Mouse (Mus musculus) heart, embryonic 14.5 days (tissue): ENCODE measurements around the gene Alk. TPM values are rescaled to one million over a fixed set of nuclear protein-coding genes. Genes with fewer than 3 reads are reported as not detected.
A peak's percentile ranks its signal among the peaks of the same experiment; 100 is the strongest.

ENCODE experiments used
- ATAC-seq: fragments of 200-750 bp; cut with Nextera tagmentation; 2 replicates; pipeline ENCODE4 v1.8.0; 2017; ENCODE audit warnings: low read depth, moderate TSS enrichment; ENCODE audit not compliant: insufficient number of reproducible peaks, insufficient read depth, low FRiP score
- H3K27ac ChIP-seq, 2 experiments: fragments of 200-500 bp in 1 of 2; fragments of 300-500 bp in 1 of 2; sonication (generic) in 1 of 2; replicated peaks in 1 of 2; 2 replicates each; pipeline ENCODE4 v1.5.1; 2012 to 2014; ENCODE audit warnings: low read depth in 2 of 2, low read length in 2 of 2, control low read depth in 1 of 2, mild to moderate bottlenecking in 1 of 2, mixed read lengths in 1 of 2; ENCODE audit not compliant: control insufficient read depth in 1 of 2, insufficient read depth in 1 of 2
- H3K27me3 ChIP-seq: fragments of 300-500 bp; sonication (generic); 2 replicates; pipeline ENCODE4 v1.6.1; 2014; ENCODE audit warnings: mild to moderate bottlenecking, low read length, control low read depth; ENCODE audit not compliant: control insufficient read depth, insufficient read depth
- H3K36me3 ChIP-seq: fragments of 300-500 bp; sonication (generic); 2 replicates; pipeline ENCODE4 v1.6.1; 2014; ENCODE audit warnings: mild to moderate bottlenecking, control low read depth, low read length, mixed read lengths; ENCODE audit not compliant: control insufficient read depth, insufficient read depth
- H3K4me1 ChIP-seq, 2 experiments: fragments of 200-500 bp in 1 of 2; fragments of 300-500 bp in 1 of 2; sonication (generic) in 1 of 2; 2 replicates each; pipeline ENCODE4 v1.6.1; 2012 to 2014; ENCODE audit warnings: low read length in 2 of 2, control low read depth in 1 of 2, mixed read lengths in 1 of 2; ENCODE audit not compliant: control insufficient read depth in 2 of 2, insufficient read depth in 2 of 2
- H3K4me2 ChIP-seq: fragments of 300-500 bp; sonication (generic); 2 replicates; pipeline ENCODE4 v1.6.1; 2014; ENCODE audit warnings: mild to moderate bottlenecking, low read length
- H3K4me3 ChIP-seq, 2 experiments: fragments of 200-500 bp in 1 of 2; fragments of 300-500 bp in 1 of 2; sonication (generic) in 1 of 2; 2 replicates each; pipeline ENCODE4 v1.5.1; 2012 to 2014; ENCODE audit warnings: low read length in 2 of 2, mild to moderate bottlenecking in 2 of 2, control low read depth in 1 of 2, low read depth in 1 of 2, moderate library complexity in 1 of 2; ENCODE audit not compliant: control insufficient read depth in 1 of 2, insufficient read depth in 1 of 2
- H3K9ac ChIP-seq: fragments of 300-500 bp; sonication (generic); 2 replicates; pipeline ENCODE4 v1.6.1; 2014; ENCODE audit warnings: mild to moderate bottlenecking, low read length
- H3K9me3 ChIP-seq: fragments of 300-500 bp; sonication (generic); 2 replicates; pipeline ENCODE4 v1.6.1; 2016; ENCODE audit warnings: low read length, control low read depth; ENCODE audit not compliant: control insufficient read depth
- WGBS: fragments of 180-500 bp; shearing (Covaris S2); extraction: QIAGEN DNeasy Blood & Tissue Kit; methylation state at CpG from one replicate; pipeline ENCODE4 v1.1.7; 2014; 5-methylcytosine and 5-hydroxymethylcytosine counted together
- polyA plus RNA-seq: library from polyadenylated mRNA; unstranded; fragments of >200 nt; fragmentation: Nextera tagmentation; extraction: Ambion mirVana; gene quantifications from 2 replicates; pipeline ENCODE4 v1.2.1, GENCODE M21; 2014

The Alk gene
- polyA plus RNA-seq, 1 experiment from 2014 or later, result 0.14 TPM

GRCm38 (mm10) chr17:71864039-71864438 lies 740.4 kb downstream of the Alk start:
- H3K4me3 ChIP-seq, result no peak overlapping the region
- no peaks in the 10 kb centered on the region for H3K27me3 ChIP-seq
- no peaks in the 10 kb centered on the region for H3K9me3 ChIP-seq
- no peak overlapping the region for H3K9ac ChIP-seq
- H3K4me2 ChIP-seq, result no peak overlapping the region
- H3K4me1 ChIP-seq, result peaks cover 5% of the 10 kb centered on the region in 2 experiments; a peak in 2 of 4 replicates
- peaks cover 7% of the 10 kb centered on the region for H3K36me3 ChIP-seq
- no peak for ATAC-seq
- 23% methylated on average over 8 of the region's 8 CpGs for WGBS
- no peak overlapping the region for H3K27ac ChIP-seq

- Histone ChIP-seq H3K27ac (no peak overlapping the region), H3K4me2 (no peak overlapping the region), H3K36me3 (peaks cover 12% of the 10 kb centered on the region), H3K9me3 (no peaks in the 10 kb centered on the region), H3K4me3 (no peak overlapping the region), H3K4me1 (peaks cover 3 to 4% of the 10 kb centered on the region in 2 experiments; a peak in 2 of 4 replicates), H3K9ac (no peak overlapping the region), H3K27me3 (no peaks in the 10 kb centered on the region)
- whole genome bisulfite sequencing, result 87% methylated on average over 4 of the region's 4 CpGs
- no peak for ATAC-seq
These were observed 741.5 kb downstream of the Alk start for GRCm38 (mm10) chr17:71862895-71863294.

GRCm38 (mm10) chr17:71862184-71862583 lies 742.2 kb downstream of the Alk start:
- Histone ChIP-seq H3K36me3 (peaks cover 12% of the 10 kb centered on the region), H3K9me3 (no peaks in the 10 kb centered on the region), H3K27ac (no peak overlapping the region), H3K4me3 (no peak overlapping the region), H3K4me2 (no peak overlapping the region), H3K9ac (no peak overlapping the region), H3K4me1 (peaks cover 3 to 4% of the 10 kb centered on the region in 2 experiments; a peak in 2 of 4 replicates), H3K27me3 (no peaks in the 10 kb centered on the region)
- ATAC-seq, result no peak
- 87% methylated on average over 3 of the region's 3 CpGs for WGBS

GRCm38 (mm10) chr17:71831960-71832359 lies 772.5 kb downstream of the Alk start:
- H3K36me3 ChIP-seq, result peaks cover 88% of the 10 kb centered on the region
- ATAC-seq, result no peak
- WGBS, result 84% methylated on average over 3 of the region's 3 CpGs

GRCm38 (mm10) chr17:71828647-71829414 lies 775.6 kb downstream of the Alk start:
- WGBS, result 57% methylated on average over 12 of the region's 12 CpGs
- Histone ChIP-seq H3K4me3 (no peak overlapping the region), H3K27me3 (no peaks in the 10 kb centered on the region), H3K4me1 (peaks cover 6 to 14% of the 10 kb centered on the region in 2 experiments), H3K27ac (no peak overlapping the region), H3K4me2 (no peak overlapping the region), H3K9ac (no peak overlapping the region), H3K36me3 (peaks cover 80% of the 10 kb centered on the region), H3K9me3 (no peaks in the 10 kb centered on the region)
- no peak for ATAC-seq

More at GRCm38 (mm10) chr17:71831960-71832359, 772.5 kb downstream of the Alk start:
- Histone ChIP-seq H3K27ac (no peak overlapping the region), H3K4me2 (no peak overlapping the region), H3K4me1 (peaks cover 0 to 4% of the 10 kb centered on the region in 2 experiments; a peak in 3 of 4 replicates), H3K4me3 (no peak overlapping the region), H3K9ac (no peak overlapping the region), H3K9me3 (no peaks in the 10 kb centered on the region), H3K27me3 (no peaks in the 10 kb centered on the region)

GRCm38 (mm10) chr17:71827627-71828026 lies 776.8 kb downstream of the Alk start:
- no peak for ATAC-seq
- Histone ChIP-seq H3K4me3 (no peak overlapping the region), H3K9ac (no peak overlapping the region), H3K4me1 (peaks cover 6 to 14% of the 10 kb centered on the region in 2 experiments), H3K27ac (no peak overlapping the region), H3K27me3 (no peaks in the 10 kb centered on the region), H3K36me3 (peaks cover 71% of the 10 kb centered on the region), H3K4me2 (no peak overlapping the region), H3K9me3 (no peaks in the 10 kb centered on the region)
- 58% methylated on average over 8 of the region's 8 CpGs for whole genome bisulfite sequencing

- Histone ChIP-seq H3K4me1 (peaks cover 6 to 14% of the 10 kb centered on the region in 2 experiments), H3K36me3 (peaks cover 61% of the 10 kb centered on the region), H3K27me3 (no peaks in the 10 kb centered on the region), H3K27ac (peak overlapping the region; percentile 51 to 63), H3K9ac (no peak overlapping the region), H3K4me2 (no peak overlapping the region), H3K4me3 (no peak overlapping the region), H3K9me3 (no peaks in the 10 kb centered on the region)
- 19% methylated on average over 3 of the region's 3 CpGs for WGBS
- ATAC-seq, result no peak
These were observed 777.8 kb downstream of the Alk start for GRCm38 (mm10) chr17:71826603-71827002.
